Mouse (Mus musculus): ENCODE measurements around the gene Cyp4f39.

GRCm38 (mm10) chr17:32521981-32522380 is 69.5 kb downstream of the Cyp4f39 start:
- TF ChIP-seq POLR2A (IDR thresholded peaks at IDR 0.05; ENCODE audit: borderline replicate concordance, low read depth, low read length) (no peak), CTCF (IDR thresholded peaks at IDR 0.05; ENCODE audit: low read depth, low read length) (no peak)

Data from bone marrow macrophage, adult 2 months (primary cell).